Mouse (Mus musculus): ENCODE measurements around the gene Sipa1l3. TPM values are rescaled to one million over a fixed set of nuclear protein-coding genes. Genes with fewer than 3 reads are reported as not detected.

The Sipa1l3 gene
- polyA plus RNA-seq, 1 experiment from 2014 or later, result 9.7 TPM

DNA sequence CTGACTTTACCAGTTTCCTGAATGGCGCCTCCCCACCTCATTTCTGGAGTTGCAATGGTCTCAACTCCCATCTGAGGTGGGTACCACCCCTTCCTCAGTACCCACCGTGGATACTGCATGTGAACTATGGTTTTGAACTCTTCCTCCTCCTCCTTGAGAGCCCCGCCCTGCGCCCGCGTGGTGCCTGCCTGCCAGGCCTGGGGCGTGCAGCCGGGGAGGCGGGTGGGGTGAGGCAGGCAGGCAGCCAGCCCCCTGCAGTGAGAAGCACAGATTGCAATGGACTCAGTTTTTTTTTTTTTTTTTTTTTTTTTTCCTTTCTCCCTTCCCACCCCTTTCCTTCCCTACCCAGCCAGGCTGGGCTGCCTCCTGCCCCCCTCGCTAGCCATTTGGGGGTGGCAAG, 201.5 kb downstream of the Sipa1l3 start:
- H3K27ac ChIP-seq (replicated peaks), result peak overlapping the region; percentile 67
- DNase-seq (ENCODE audit: low spot score) (peak; percentile 71), ATAC-seq (ENCODE audit: low FRiP score, low TSS enrichment) (peak; percentile 34; the same call in 1 of the 2 replicates)
- no peak overlapping the region for H3K9ac ChIP-seq (ENCODE audit: low read length)
- H3K27me3 ChIP-seq (ENCODE audit: control insufficient read depth, insufficient read depth, low read length), result no peaks in the 10 kb centered on the region
- no peaks in the 10 kb centered on the region for H3K9me3 ChIP-seq (ENCODE audit: control insufficient read depth, low read length)
- H3K4me3 ChIP-seq (ENCODE audit: low read depth, low read length), result 0 out of 2 replicates have a peak overlapping the region, but pooled peaks have one; percentile 2
- TF ChIP-seq EP300 (optimal IDR thresholded peaks at IDR 0.05) (no peak), CTCF (IDR thresholded peaks at IDR 0.05; ENCODE audit: low read depth) (peak; percentile 47)
- 5% methylated on average over 10 of the region's 10 CpGs for WGBS
- H3K4me1 ChIP-seq (replicated peaks; ENCODE audit: control insufficient read depth, insufficient read depth), result peaks cover 14% of the 10 kb centered on the region; the same call in 1 of the 2 replicates
- peak overlapping the region; percentile 31; the same call in 1 of the 2 replicates for H3K4me2 ChIP-seq (replicated peaks; ENCODE audit: low read depth)
- no peaks in the 10 kb centered on the region for H3K36me3 ChIP-seq (ENCODE audit: control insufficient read depth, insufficient read depth, low read length)

- Histone ChIP-seq H3K4me2 (replicated peaks; ENCODE audit: low read depth) (no peak overlapping the region), H3K9ac (ENCODE audit: low read length) (no peak overlapping the region)
- DNase-seq (ENCODE audit: low spot score), result no peak
Observed at GRCm38 (mm10) chr7:29316137-29316734, 202.2 kb downstream of the Sipa1l3 start.

GRCm38 (mm10) chr7:29314844-29315628, 203.4 kb downstream of the Sipa1l3 start:
- H3K9ac ChIP-seq (ENCODE audit: low read length), result no peak overlapping the region
- no peaks in the 10 kb centered on the region for H3K9me3 ChIP-seq (ENCODE audit: control insufficient read depth, low read length)

More at GRCm38 (mm10) chr7:29316137-29316734, 202.2 kb downstream of the Sipa1l3 start:
- Histone ChIP-seq H3K27ac (replicated peaks) (0 out of 2 replicates have a peak overlapping the region, but pooled peaks have one; percentile 18), H3K36me3 (ENCODE audit: control insufficient read depth, insufficient read depth, low read length) (no peaks in the 10 kb centered on the region), H3K4me3 (ENCODE audit: low read depth, low read length) (no peak overlapping the region), H3K27me3 (ENCODE audit: control insufficient read depth, insufficient read depth, low read length) (no peaks in the 10 kb centered on the region), H3K9me3 (ENCODE audit: control insufficient read depth, low read length) (no peaks in the 10 kb centered on the region), H3K4me1 (replicated peaks; ENCODE audit: control insufficient read depth, insufficient read depth) (peaks cover 14% of the 10 kb centered on the region; the same call in 1 of the 2 replicates)
- TF ChIP-seq EP300 (optimal IDR thresholded peaks at IDR 0.05), result no peak
- no peak for TF ChIP-seq CTCF (IDR thresholded peaks at IDR 0.05; ENCODE audit: low read depth)
- no peak for ATAC-seq (ENCODE audit: low FRiP score, low TSS enrichment)
- WGBS, result 55% methylated on average over 16 of the region's 17 CpGs

GRCm38 (mm10) chr7:29313572-29314261, 204.7 kb downstream of the Sipa1l3 start:
- no peak for TF ChIP-seq EP300 (optimal IDR thresholded peaks at IDR 0.05)
- no peak for TF ChIP-seq CTCF (IDR thresholded peaks at IDR 0.05; ENCODE audit: low read depth)
- Histone ChIP-seq H3K9me3 (ENCODE audit: control insufficient read depth, low read length) (no peaks in the 10 kb centered on the region), H3K27me3 (ENCODE audit: control insufficient read depth, insufficient read depth, low read length) (no peaks in the 10 kb centered on the region), H3K9ac (ENCODE audit: low read length) (no peak overlapping the region), H3K4me3 (ENCODE audit: low read depth, low read length) (no peak overlapping the region), H3K4me1 (replicated peaks; ENCODE audit: control insufficient read depth, insufficient read depth) (peaks cover 8% of the 10 kb centered on the region; the same call in 1 of the 2 replicates), H3K4me2 (replicated peaks; ENCODE audit: low read depth) (no peak overlapping the region), H3K27ac (replicated peaks) (no peak overlapping the region), H3K36me3 (ENCODE audit: control insufficient read depth, insufficient read depth, low read length) (no peaks in the 10 kb centered on the region)
- DNase-seq (ENCODE audit: low spot score) (no peak), ATAC-seq (ENCODE audit: low FRiP score, low TSS enrichment) (no peak)
- 61% methylated on average over 9 of the region's 9 CpGs for WGBS

More at GRCm38 (mm10) chr7:29314844-29315628, 203.4 kb downstream of the Sipa1l3 start:
- Histone ChIP-seq H3K36me3 (ENCODE audit: control insufficient read depth, insufficient read depth, low read length) (no peaks in the 10 kb centered on the region), H3K4me2 (replicated peaks; ENCODE audit: low read depth) (no peak overlapping the region), H3K4me3 (ENCODE audit: low read depth, low read length) (no peak overlapping the region), H3K27ac (replicated peaks) (no peak overlapping the region), H3K4me1 (replicated peaks; ENCODE audit: control insufficient read depth, insufficient read depth) (peaks cover 13% of the 10 kb centered on the region; the same call in 1 of the 2 replicates), H3K27me3 (ENCODE audit: control insufficient read depth, insufficient read depth, low read length) (no peaks in the 10 kb centered on the region)
- 74% methylated on average over 13 of the region's 13 CpGs for WGBS
- no peak for ATAC-seq (ENCODE audit: low FRiP score, low TSS enrichment)
- no peak for DNase-seq (ENCODE audit: low spot score)
- TF ChIP-seq CTCF (IDR thresholded peaks at IDR 0.05; ENCODE audit: low read depth), result no peak
- TF ChIP-seq EP300 (optimal IDR thresholded peaks at IDR 0.05), result no peak

- no peaks in the 10 kb centered on the region for H3K36me3 ChIP-seq (ENCODE audit: control insufficient read depth, insufficient read depth, low read length)
- ATAC-seq (ENCODE audit: low FRiP score, low TSS enrichment) (no peak), DNase-seq (ENCODE audit: low spot score) (no peak)
- peaks cover 8% of the 10 kb centered on the region; the same call in 1 of the 2 replicates for H3K4me1 ChIP-seq (replicated peaks; ENCODE audit: control insufficient read depth, insufficient read depth)
- H3K4me3 ChIP-seq (ENCODE audit: low read depth, low read length), result no peak overlapping the region
- no peak overlapping the region for H3K4me2 ChIP-seq (replicated peaks; ENCODE audit: low read depth)
- no peak for TF ChIP-seq CTCF (IDR thresholded peaks at IDR 0.05; ENCODE audit: low read depth)
- TF ChIP-seq EP300 (optimal IDR thresholded peaks at IDR 0.05), result no peak
- WGBS, result 45% methylated on average over 9 of the region's 9 CpGs
- no peaks in the 10 kb centered on the region for H3K9me3 ChIP-seq (ENCODE audit: control insufficient read depth, low read length)
- H3K27ac ChIP-seq (replicated peaks), result no peak overlapping the region
- no peak overlapping the region for H3K9ac ChIP-seq (ENCODE audit: low read length)
- no peaks in the 10 kb centered on the region for H3K27me3 ChIP-seq (ENCODE audit: control insufficient read depth, insufficient read depth, low read length)
Observed at GRCm38 (mm10) chr7:29313051-29313450, 205.4 kb downstream of the Sipa1l3 start.

All from stomach, postnatal 0 days (tissue).